Comparison of ENCODE assay signal across 9 mouse cellular contexts in the genomic region with DNA sequence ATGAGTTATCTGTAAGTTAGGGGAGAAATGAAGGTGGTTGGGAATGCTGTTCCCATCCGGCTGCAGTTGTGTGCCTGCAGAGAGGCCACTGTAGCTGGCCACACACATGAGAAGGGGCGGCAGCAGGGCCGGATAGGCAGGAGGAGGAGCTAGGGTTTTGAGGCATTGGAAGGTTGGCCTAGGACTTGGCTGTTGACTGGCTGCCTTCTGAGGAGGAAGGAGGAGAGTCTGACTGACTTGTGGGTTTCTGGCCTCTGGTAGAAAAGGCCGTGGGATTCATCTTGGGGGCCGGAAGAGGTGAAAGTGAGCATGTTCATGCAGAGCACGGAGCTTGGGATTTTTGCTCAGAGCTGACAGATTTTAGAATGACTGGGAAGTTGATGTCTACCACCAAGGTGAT. TPM values are rescaled to one million over a fixed set of nuclear protein-coding genes. Genes with fewer than 3 reads are reported as not detected.
A peak's percentile ranks its signal among the peaks of the same experiment; 100 is the strongest.
DNase-seq lines count a peak whose midpoint lies in the region; ATAC-seq and TF ChIP-seq lines count a peak whose summit lies in the region.
"Had no signal": no experiment of that assay in that cellular context is flagged by ENCODE, and none has a peak within 500 bp of the region (broad histone marks: within the 10 kb centered on the region; RNA-seq: fewer than 3 reads in every experiment).

No protein-coding gene starts in this region.

- no peak overlapping the region for H3ac ChIP-seq in myocyte (ENCODE audit: control insufficient read depth, insufficient read length)

- peak; percentile 30 for DNase-seq in gastrocnemius, adult 18-20 months (ENCODE audit: low spot score)
- no peak for DNase-seq in gastrocnemius, postnatal 10 days
- peak; percentile 80 for DNase-seq in adipocyte (ENCODE audit: low spot score)
- DNase-seq in cerebellum, adult 18-20 months = no peak

- peaks cover 54% of the 10 kb centered on the region for H3K79me2 ChIP-seq in myocyte (ENCODE audit: control insufficient read depth, insufficient read depth)

- H3K9me3 ChIP-seq in kidney, embryonic 15.5 days (replicated peaks) = no peaks in the 10 kb centered on the region
- H3K9me3 ChIP-seq in forebrain, embryonic 15.5 days = no peaks in the 10 kb centered on the region
- no peaks in the 10 kb centered on the region for H3K9me3 ChIP-seq in hindbrain, embryonic 12.5 days (replicated peaks)
- H3K9me3 ChIP-seq: hindbrain, embryonic 13.5 days had no signal

- ATAC-seq in kidney, embryonic 15.5 days (replicated peaks; ENCODE audit: low FRiP score) = 0 out of 2 replicates have a peak, but pooled peaks have one; percentile 47
- no peak for ATAC-seq in forebrain, embryonic 15.5 days (replicated peaks)
- no peak for ATAC-seq in hindbrain, embryonic 12.5 days (ENCODE audit: low FRiP score)

- no peak for TF ChIP-seq POLR2A in myocyte (IDR thresholded peaks at IDR 0.05; ENCODE audit: insufficient read length, low read depth)

- no peak overlapping the region for H3K27ac ChIP-seq in kidney, embryonic 15.5 days
- no peak overlapping the region for H3K27ac ChIP-seq in forebrain, embryonic 15.5 days (replicated peaks)
- H3K27ac ChIP-seq in hindbrain, embryonic 12.5 days = no peak overlapping the region
- H3K27ac ChIP-seq: hindbrain, embryonic 13.5 days had no signal

- 59% methylated on average over 6 of the region's 6 CpGs for WGBS in kidney, embryonic 15.5 days
- 76% methylated on average over 6 of the region's 6 CpGs for WGBS in forebrain, embryonic 15.5 days
- WGBS in hindbrain, embryonic 12.5 days = 74% methylated on average over 6 of the region's 6 CpGs

- H3K4me2 ChIP-seq in kidney, embryonic 15.5 days = no peak overlapping the region
- H3K4me2 ChIP-seq in myocyte (ENCODE audit: low read depth) = peak overlapping the region; percentile 10
- no peak overlapping the region for H3K4me2 ChIP-seq in forebrain, embryonic 15.5 days (replicated peaks)
- no peak overlapping the region for H3K4me2 ChIP-seq in hindbrain, embryonic 12.5 days (replicated peaks)
- H3K4me2 ChIP-seq: hindbrain, embryonic 13.5 days had no signal

- H3K27me3 ChIP-seq in kidney, embryonic 15.5 days = no peaks in the 10 kb centered on the region
- H3K27me3 ChIP-seq in myocyte (ENCODE audit: control insufficient read depth, insufficient read depth, insufficient read length) = no peaks in the 10 kb centered on the region
- no peaks in the 10 kb centered on the region for H3K27me3 ChIP-seq in forebrain, embryonic 15.5 days
- no peaks in the 10 kb centered on the region for H3K27me3 ChIP-seq in hindbrain, embryonic 12.5 days
- H3K27me3 ChIP-seq: hindbrain, embryonic 13.5 days had no signal

- peaks cover 30% of the 10 kb centered on the region for H3K4me1 ChIP-seq in kidney, embryonic 15.5 days
- H3K4me1 ChIP-seq in forebrain, embryonic 15.5 days = peaks cover 33% of the 10 kb centered on the region
- H3K4me1 ChIP-seq in hindbrain, embryonic 12.5 days = peaks cover 18% of the 10 kb centered on the region

- H3K9ac ChIP-seq in kidney, embryonic 15.5 days = no peak overlapping the region
- no peak overlapping the region for H3K9ac ChIP-seq in forebrain, embryonic 15.5 days (replicated peaks)
- no peak overlapping the region for H3K9ac ChIP-seq in hindbrain, embryonic 12.5 days
- H3K9ac ChIP-seq: hindbrain, embryonic 13.5 days had no signal

- H3K36me3 ChIP-seq in kidney, embryonic 15.5 days = peaks cover 41% of the 10 kb centered on the region
- no peaks in the 10 kb centered on the region for H3K36me3 ChIP-seq in myocyte (ENCODE audit: control insufficient read depth, insufficient read depth)
- H3K36me3 ChIP-seq in forebrain, embryonic 15.5 days = peaks cover 10% of the 10 kb centered on the region
- peaks cover 13% of the 10 kb centered on the region; the same call in 1 of the 2 replicates for H3K36me3 ChIP-seq in hindbrain, embryonic 12.5 days

- H3K4me3 ChIP-seq in kidney, embryonic 15.5 days (replicated peaks) = no peak overlapping the region
- no peak overlapping the region for H3K4me3 ChIP-seq in myocyte
- no peak overlapping the region for H3K4me3 ChIP-seq in forebrain, embryonic 15.5 days
- no peak overlapping the region for H3K4me3 ChIP-seq in hindbrain, embryonic 12.5 days
- H3K4me3 ChIP-seq: hindbrain, embryonic 13.5 days had no signal

TF ChIP-seq in myocyte, 11 proteins besides CTCF, POLR2A, EP300 and RAD21:
- no peak for TF ChIP-seq MYOD1 (IDR thresholded peaks at IDR 0.05; ENCODE audit: control insufficient read depth in 1 of 3, insufficient read length in 2 of 3, low read depth in 2 of 3)
- TF ChIP-seq MAX (IDR thresholded peaks at IDR 0.05; ENCODE audit: low read depth) = no peak
TF ChIP-seq in myocyte: peak in this region for 0.

RNA-seq across cellular contexts. Expression of gene Jade1, which starts 32.1 kb away (rescaled TPM):
- 10 to 100 TPM; 17.7 to 19.4 TPM for total RNA-seq in gastrocnemius, adult 18-20 months (2021)
- 10 to 100 TPM; 26.0 to 31.1 TPM for total RNA-seq in gastrocnemius, postnatal 10 days (2021)
- polyA plus RNA-seq in kidney, embryonic 15.5 days (2015; fragmentation: Nextera tagmentation; extraction: Ambion mirVana) = 22.1 and 22.8 TPM in 2 replicates
- polyA plus RNA-seq in myocyte (2012; fragmentation: generic; extraction: Trizol) = 8.8 TPM
- 21.5 and 22.2 TPM in 2 replicates for polyA plus RNA-seq in forebrain, embryonic 15.5 days (2015; fragmentation: Nextera tagmentation; extraction: Ambion mirVana)
- polyA plus RNA-seq in hindbrain, embryonic 12.5 days (2016; fragmentation: Nextera tagmentation; extraction: Ambion mirVana) = 14.7 and 16.0 TPM in 2 replicates

Comparison
In these comparisons a context has a peak if more than half of its experiments do, and no peak if none do; other contexts are left out.
1. DNase-seq: peak in gastrocnemius, adult 18-20 months (single experiment) and adipocyte (single experiment); none in gastrocnemius, postnatal 10 days (single experiment) and cerebellum, adult 18-20 months (0 of 2).